Mouse (Mus musculus) hematopoietic stem cell, adult 5-6 weeks (primary cell): ENCODE results near the gene D630045J12Rik. TPM values are rescaled to one million over a fixed set of nuclear protein-coding genes. Genes with fewer than 3 reads are reported as not detected.

Experiments used
- ATAC-seq, 2 experiments: fragments of 125-278 bp in 1 of 2; replicated peaks in 1 of 2; 2 replicates each; pipeline ENCODE4 v1.8.0; 2016 to 2017; ENCODE audit warnings: inconsistent platforms in 2 of 2, mild to moderate bottlenecking in 2 of 2, moderate number of reproducible peaks in 2 of 2, low read depth in 1 of 2, moderate TSS enrichment in 1 of 2; ENCODE audit not compliant: low FRiP score in 2 of 2, poor library complexity in 2 of 2, severe bottlenecking in 2 of 2, insufficient read depth in 1 of 2, low TSS enrichment in 1 of 2
- total RNA-seq: library from RNA; stranded (forward); fragments of 172-1452, 232-1000 nt; gene quantifications from 2 replicates; pipeline ENCODE4 v1.2.3, GENCODE M21; 2017

Gene D630045J12Rik
- total RNA-seq, 1 experiment from 2014 or later, result 2.7 TPM

DNA sequence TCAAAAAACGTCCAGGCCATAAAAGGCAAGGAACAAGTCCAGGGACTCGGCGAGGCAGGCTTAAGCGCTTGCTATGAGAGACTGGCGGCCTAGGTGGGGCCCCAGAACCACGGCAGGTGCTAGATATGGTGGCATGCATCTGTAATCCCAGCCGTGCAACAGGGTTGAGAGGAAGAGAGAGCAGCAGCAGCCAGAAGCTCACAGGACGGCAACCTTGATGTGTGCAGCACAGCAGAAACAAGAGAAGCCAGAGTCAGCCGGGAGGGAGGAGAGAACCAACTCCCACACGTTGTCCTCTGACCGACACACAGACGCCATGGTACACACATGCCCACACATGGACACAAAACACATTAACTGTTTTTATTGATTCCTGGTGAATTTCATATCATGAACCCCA lies 51.0 kb downstream of the D630045J12Rik start:
- no peak for ATAC-seq

GRCm38 (mm10) chr6:38201495-38201894 lies 52.3 kb downstream of the D630045J12Rik start:
- no peak for ATAC-seq

DNA sequence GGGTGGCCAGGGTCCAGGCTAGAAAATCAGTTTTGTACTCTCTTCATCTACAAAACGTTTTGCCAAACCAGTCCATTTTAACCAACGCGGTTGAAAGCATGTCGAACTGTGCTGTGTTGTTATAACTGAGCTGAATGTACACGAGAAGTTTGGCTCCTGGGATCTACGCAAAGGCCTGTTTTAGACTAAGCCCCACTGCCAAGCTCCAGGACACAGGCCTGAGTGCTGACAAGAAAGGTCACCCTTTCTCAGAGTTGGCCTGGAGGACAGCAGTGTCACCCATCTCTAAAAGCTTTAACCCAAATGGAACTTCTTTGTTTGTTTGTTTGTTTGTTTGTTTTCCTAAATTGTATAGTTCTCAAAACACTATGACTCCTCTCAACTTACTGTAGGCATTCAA lies 54.2 kb downstream of the D630045J12Rik start:
- ATAC-seq, result no peak

GRCm38 (mm10) chr6:38198727-38199126 lies 55.1 kb downstream of the D630045J12Rik start:
- ATAC-seq, result no peak

DNA sequence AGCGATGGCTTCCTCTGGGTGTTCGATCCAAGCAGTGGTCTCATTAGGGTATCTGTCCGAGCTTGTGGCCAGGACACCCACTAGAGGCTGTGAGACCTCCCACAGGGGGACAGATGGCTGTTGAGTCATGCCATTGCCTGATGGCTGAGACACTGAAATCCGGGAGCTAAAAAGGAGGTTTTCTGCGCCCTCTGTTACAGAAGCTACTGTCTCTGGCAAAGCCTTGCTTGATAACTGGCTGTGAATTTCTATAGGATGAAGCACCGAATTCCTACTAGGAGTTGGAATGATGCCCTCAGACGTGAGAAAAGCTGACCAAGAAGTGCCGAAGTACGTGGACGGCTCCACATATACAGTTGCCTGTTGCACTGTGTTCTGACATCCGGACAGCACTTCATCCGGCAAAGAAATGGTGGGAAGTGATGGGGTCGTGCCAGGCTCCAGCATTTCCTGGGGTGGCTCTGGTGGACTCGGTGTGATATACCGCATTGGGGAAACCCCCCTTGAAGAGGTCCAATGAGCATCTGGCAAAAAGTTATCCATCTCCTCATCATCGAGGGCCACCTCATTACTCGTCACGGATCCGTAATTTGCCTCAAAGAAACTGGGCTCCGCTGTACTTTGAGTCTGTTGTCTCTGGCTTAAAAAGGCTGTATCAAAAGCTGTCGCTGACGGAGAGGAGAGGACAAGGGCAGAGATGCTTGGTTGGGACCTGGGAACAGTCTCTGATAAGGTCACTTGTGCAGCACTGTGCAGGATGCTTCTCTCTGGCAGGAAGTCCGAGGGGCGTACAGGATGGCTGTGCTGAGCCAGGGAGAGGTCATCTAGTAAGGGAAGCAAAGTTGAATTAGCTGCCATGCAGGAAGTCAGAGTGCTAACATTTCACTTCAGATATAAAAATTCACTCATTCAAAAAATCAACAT lies 57.3 kb downstream of the D630045J12Rik start:
- no peak for ATAC-seq

GRCm38 (mm10) chr6:38195306-38195705 lies 58.5 kb downstream of the D630045J12Rik start:
- no peak for ATAC-seq

DNA sequence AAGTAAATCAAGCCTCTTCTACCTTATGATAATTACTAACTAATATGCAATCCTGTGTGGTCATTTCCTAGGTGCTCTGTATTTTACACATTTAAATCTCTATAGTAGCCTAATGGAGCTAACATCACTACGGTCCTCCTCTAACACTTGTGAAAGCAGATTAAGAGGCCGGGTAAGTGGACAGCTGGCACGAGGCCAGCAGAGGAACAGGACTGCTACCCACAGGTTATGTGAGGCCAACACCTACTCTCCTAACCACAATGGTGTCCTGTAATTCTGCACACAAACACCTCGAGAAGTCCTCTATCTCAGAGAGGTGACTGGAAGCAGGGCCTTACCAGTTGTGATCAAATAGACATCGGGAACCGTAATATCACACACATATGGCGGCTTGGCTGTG lies 59.8 kb downstream of the D630045J12Rik start:
- no peak for ATAC-seq

DNA sequence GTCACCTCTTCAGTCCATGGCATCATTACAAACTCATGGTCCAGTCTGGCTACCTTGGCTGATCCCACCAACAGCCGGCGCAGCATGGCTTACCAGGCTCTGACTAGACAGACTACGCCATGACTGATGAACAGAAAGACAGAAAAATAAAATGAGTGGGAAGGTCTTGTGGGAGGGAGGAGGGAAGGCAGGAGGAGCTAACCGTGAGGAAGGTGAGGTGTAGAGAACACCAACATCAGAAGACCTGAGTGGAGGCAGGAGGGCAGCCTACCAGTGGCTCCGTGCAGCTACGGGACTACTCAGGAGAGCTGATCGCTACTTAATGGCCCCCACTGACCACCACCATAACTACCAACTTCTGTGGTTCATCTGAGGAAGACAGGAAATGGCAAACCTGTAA lies 60.9 kb downstream of the D630045J12Rik start:
- no peak for ATAC-seq

DNA sequence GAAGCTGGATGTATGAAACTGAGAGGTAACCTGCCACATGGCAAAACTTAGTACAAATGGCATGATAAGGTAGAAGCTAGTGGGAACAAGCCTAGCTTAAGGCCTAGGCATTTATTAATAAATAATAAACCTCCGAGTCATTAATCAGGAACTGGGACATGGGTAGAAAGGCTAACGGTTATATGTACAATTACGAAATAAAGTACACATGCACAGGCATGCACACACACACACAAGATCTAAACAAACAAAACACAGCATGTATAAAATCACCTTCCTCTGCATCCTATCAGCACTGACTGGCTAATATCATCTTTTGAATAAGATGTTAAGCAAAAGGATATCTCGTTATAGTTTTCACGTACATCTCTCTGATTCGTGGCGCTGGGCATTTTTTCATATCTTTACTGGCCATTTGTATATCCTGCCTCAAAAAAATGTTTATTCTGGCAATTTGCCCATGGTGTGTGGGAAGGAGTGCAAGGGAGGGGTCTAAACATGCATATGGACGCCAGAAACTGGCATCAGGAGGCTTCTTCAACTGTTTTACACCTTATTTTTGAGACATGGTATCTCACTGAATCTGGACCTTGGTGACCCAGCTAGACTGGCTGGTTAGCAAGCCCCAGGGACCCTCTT lies 67.4 kb downstream of the D630045J12Rik start:
- ATAC-seq, result no peak

DNA sequence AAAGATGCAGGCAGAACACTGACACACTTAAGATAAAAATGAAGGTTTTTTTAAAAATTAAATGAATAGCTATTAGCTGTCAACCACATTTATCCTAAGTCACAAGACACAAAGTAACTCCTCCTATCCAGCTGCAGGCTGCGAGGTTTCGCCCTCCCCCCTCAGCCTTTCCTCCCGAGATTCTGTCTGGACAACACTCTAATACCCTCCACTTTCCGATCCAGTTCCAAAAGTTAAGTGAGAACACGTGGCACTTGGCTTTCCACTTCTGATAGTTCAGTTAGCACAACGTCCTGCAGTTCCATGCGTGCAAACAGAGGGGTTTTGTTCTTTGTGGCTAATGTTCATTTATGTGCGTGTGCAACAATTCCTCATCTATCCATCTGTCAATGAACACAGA lies 69.0 kb downstream of the D630045J12Rik start:
- ATAC-seq, result no peak

DNA sequence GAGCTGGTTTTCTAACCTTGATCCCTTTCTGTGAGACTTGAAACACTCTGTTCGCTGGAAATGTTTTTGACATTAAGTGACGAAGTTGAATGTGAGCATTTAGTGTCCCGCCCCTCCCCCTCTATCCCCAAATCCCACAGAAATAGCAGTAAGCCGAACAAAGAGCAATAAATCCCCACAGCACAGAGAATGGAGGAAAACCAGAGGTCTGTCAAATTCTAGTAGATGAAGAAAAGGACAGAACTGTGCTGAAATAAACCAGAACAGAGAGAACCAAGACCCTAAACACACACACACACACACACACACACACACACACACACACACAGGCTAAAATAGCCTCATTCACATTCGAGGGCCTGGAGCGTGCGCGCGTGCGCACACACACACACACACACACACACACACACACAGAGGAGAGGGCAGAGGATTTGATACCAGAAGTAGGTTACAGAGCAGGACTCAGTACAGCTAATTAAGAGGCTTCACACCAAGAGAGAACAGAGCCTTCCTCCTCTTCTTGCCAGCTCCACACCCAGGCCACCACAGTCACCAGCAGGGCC lies 72.0 kb downstream of the D630045J12Rik start:
- ATAC-seq, result no peak

- ATAC-seq, result no peak
Measured at GRCm38 (mm10) chr6:38180669-38181068, 73.1 kb downstream of the D630045J12Rik start.

- ATAC-seq, result no peak
Measured at GRCm38 (mm10) chr6:38165385-38165784, 88.4 kb downstream of the D630045J12Rik start.

DNA sequence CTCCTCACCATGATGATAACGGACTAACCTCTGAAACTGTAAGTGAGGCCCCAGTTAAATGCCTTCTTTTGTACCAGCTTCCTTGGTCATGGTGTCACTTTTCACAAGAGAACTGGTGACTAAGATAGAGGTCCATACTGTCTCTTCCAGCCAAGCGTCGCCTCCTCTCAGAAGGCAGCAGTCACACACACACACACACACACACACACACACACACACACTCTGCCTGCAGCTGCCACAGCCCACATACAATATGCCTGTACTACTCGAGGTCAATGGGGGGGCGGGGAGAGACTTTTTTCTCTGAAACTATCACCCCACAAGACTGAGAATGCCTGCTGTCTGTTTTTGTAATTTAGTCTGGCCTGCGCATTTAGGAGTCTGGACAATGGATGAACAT lies 89.1 kb downstream of the D630045J12Rik start:
- ATAC-seq, result no peak

- ATAC-seq, result no peak
Measured at GRCm38 (mm10) chr6:38162825-38163504, 90.8 kb downstream of the D630045J12Rik start.

DNA sequence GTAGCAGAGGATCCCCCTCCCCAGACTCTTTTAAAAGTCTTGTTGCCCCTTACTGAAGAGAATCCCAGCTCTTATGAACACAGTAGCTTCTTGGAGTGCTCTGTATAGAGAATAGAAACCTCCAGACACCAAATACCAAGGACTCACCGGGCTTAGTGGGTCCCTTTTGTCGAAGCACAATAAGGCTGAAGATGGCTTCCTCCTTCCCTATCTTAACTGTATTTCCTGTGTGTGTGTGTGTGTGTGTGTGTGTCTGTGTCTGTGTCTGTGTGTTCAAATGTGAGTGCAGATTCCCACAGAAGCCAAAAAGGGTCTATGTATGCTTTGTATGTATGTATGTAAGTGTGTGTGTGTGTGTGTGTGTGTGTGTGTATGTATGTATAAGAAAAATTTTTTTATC lies 93.3 kb downstream of the D630045J12Rik start:
- no peak for ATAC-seq

- peak; percentile 78 to 80 for ATAC-seq
Measured at GRCm38 (mm10) chr6:38160102-38160501, 93.7 kb downstream of the D630045J12Rik start.

DNA sequence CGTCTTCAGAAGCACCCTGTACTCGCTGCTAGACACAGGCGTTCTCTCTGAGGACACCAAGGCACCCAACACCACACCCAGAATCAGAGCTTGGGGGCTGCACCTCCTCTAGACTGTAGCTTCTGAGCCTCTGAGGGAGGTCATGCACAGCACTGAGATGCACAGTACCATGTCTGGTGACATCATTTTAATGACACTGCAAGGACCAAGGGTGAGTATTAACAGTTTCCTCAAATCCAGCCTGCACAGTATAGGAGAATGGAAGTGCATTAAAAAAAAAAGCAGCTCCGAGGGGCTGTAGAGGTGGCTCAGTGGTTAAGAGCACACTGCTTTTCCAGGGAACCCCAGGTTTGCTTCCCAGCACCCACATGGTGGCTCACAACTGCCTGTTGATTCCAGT lies 94.2 kb downstream of the D630045J12Rik start:
- ATAC-seq, result no peak
